Mouse (Mus musculus): ENCODE measurements at regions not wholly inside any gene's neighbourhood (a gene's known extent, or its start where the extent isn't known, plus 50 kb on each side); places are given as distances from the start of the nearest gene placed in this dataset.

DNA sequence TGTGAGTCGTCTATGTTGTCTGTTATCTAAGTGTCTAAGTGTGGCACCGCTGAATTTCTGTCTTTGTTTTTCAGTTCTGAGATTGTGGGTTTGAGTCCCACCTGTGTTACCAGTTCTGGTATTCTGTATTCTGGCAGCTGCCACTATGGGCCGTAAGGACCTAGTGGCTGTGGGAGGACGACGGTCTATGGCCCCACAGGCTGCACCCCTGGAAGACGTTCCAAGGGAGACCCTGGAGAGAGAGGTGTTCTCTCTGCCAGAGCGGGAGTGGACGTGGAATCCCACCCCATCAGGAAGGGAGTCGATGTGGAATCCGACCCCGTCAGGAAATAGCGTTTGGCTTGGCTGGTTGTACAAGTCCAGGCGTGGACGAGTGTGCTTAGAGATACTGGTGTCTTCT lies 53.2 kb upstream of the Btbd35f2 start:
- DNase-seq: peak; percentile 93

All from heart, adult 11 months (tissue).